In genomic region chr3:129220086-129220670, GRCm38 (mm10) we compare ENCODE assay signal across 13 mouse cellular contexts. TPM values are rescaled to one million over a fixed set of nuclear protein-coding genes. Genes with fewer than 3 reads are reported as not detected.
DNase-seq lines count a peak whose midpoint lies in the region; ATAC-seq and TF ChIP-seq lines count a peak whose summit lies in the region.
"Had no signal": no experiment of that assay in that cellular context is flagged by ENCODE, and none has a peak within 500 bp of the region (broad histone marks: within the 10 kb centered on the region; RNA-seq: fewer than 3 reads in every experiment).

No protein-coding gene starts in this region.

- no peak for DNase-seq in heart, postnatal 4 days
- peak; percentile 12 for DNase-seq in testis, postnatal 10 days (ENCODE audit: low spot score)
- no peak for DNase-seq in testis, postnatal 14 days (ENCODE audit: low spot score)
- peak; percentile 44 for DNase-seq in mesoderm, embryonic 11.5 days (ENCODE audit: low read depth, low spot score)
- no peak for DNase-seq in gastrocnemius, adult 8-10 months (ENCODE audit: low spot score in 2 of 2)
- DNase-seq in thymus, adult 2 months = no peak
- DNase-seq: adrenal gland, postnatal 25 days; cerebellum, adult 18-20 months had no signal

- peak overlapping the region; percentile 21; the same call in 1 of the 2 replicates for H3K4me2 ChIP-seq in heart, embryonic 16.5 days (ENCODE audit: low read depth, low read length)
- H3K4me2 ChIP-seq: hindbrain, embryonic 15.5 days had no signal

- H3K36me3 ChIP-seq in heart, embryonic 16.5 days (ENCODE audit: control insufficient read depth, insufficient read depth) = no peaks in the 10 kb centered on the region
- H3K36me3 ChIP-seq in thymus, adult 2 months (ENCODE audit: control insufficient read depth, insufficient read depth, low read length) = no peaks in the 10 kb centered on the region
- H3K36me3 ChIP-seq: embryonic facial prominence, embryonic 13.5 days; hindbrain, embryonic 15.5 days had no signal

- H3K9me3 ChIP-seq in heart, embryonic 16.5 days (replicated peaks; ENCODE audit: control insufficient read depth, low read length) = no peaks in the 10 kb centered on the region
- H3K9me3 ChIP-seq: embryonic facial prominence, embryonic 13.5 days; hindbrain, embryonic 15.5 days had no signal

- H3K4me3 ChIP-seq in heart, embryonic 16.5 days (ENCODE audit: low read length) = no peak overlapping the region
- no peak overlapping the region for H3K4me3 ChIP-seq in thymus, adult 2 months (ENCODE audit: control insufficient read depth, insufficient read depth, low read length)
- H3K4me3 ChIP-seq: hindbrain, embryonic 15.5 days had no signal

- no peak overlapping the region; the same call in 1 of the 2 replicates for H3K9ac ChIP-seq in heart, embryonic 16.5 days (ENCODE audit: low read length)
- H3K9ac ChIP-seq: hindbrain, embryonic 15.5 days had no signal

- no peak for ATAC-seq in heart, embryonic 16.5 days (replicated peaks; ENCODE audit: extremely low read depth, insufficient read depth, low FRiP score)

- H3K4me1 ChIP-seq in heart, embryonic 16.5 days (ENCODE audit: control insufficient read depth, insufficient read depth, low read length) = 0 out of 2 replicates have a peak, but pooled peaks cover 5% of the 10 kb centered on the region
- H3K4me1 ChIP-seq in thymus, adult 2 months (replicated peaks; ENCODE audit: control insufficient read depth, insufficient read depth, low read length) = no peaks in the 10 kb centered on the region; the same call in 1 of the 2 replicates
- H3K4me1 ChIP-seq: hindbrain, embryonic 15.5 days had no signal

- TF ChIP-seq CTCF in thymus, adult 2 months (IDR thresholded peaks at IDR 0.05; ENCODE audit: borderline replicate concordance, control insufficient read depth, extremely low read depth, insufficient read depth, low read length, poor library complexity) = no peak

- H3K27ac ChIP-seq in heart, embryonic 16.5 days (ENCODE audit: low read length) = no peak overlapping the region
- H3K27ac ChIP-seq in thymus, adult 2 months (ENCODE audit: control insufficient read depth, insufficient read depth, low read length) = no peak overlapping the region
- H3K27ac ChIP-seq: embryonic facial prominence, embryonic 13.5 days; hindbrain, embryonic 15.5 days had no signal

- TF ChIP-seq POLR2A in thymus, adult 2 months (IDR thresholded peaks at IDR 0.05; ENCODE audit: control insufficient read depth, extremely low read depth, insufficient read depth, low read length, poor library complexity) = no peak

- H3K27me3 ChIP-seq in heart, embryonic 16.5 days (ENCODE audit: control insufficient read depth, insufficient read depth, low read length) = peaks cover 55% of the 10 kb centered on the region
- peaks cover 40% of the 10 kb centered on the region for H3K27me3 ChIP-seq in thymus, adult 2 months (ENCODE audit: control insufficient read depth, insufficient read depth, low read length)

- 18% methylated on average over 7 of the region's 7 CpGs for WGBS in heart, embryonic 16.5 days
- 20% methylated on average over 7 of the region's 7 CpGs for WGBS in thymus, adult 2 months

RNA-seq across cellular contexts. Expression of gene Pitx2, which starts 20.5 kb away (rescaled TPM):
- polyA plus RNA-seq in heart, embryonic 16.5 days (2015; fragmentation: Nextera tagmentation; extraction: Ambion mirVana) = 16.3 and 26.9 TPM in 2 replicates
- total RNA-seq in heart, postnatal 4 days (2021) = 10 to 100 TPM in 1 of 2 experiments, 1 to 10 TPM in 1; 9.4 to 12.8 TPM
- total RNA-seq in gastrocnemius, adult 8-10 months (2022) = 1 to 10 TPM; 4.0 to 6.1 (median 5.5) TPM
- 0.19 and 0.26 TPM in 2 replicates for polyA plus RNA-seq in thymus, adult 2 months (2012; rRNA removed)
- total RNA-seq: layer of hippocampus, adult 8-10 months; neutrophil, adult 5-6 weeks had no signal

Comparison
In these comparisons a context has a peak if more than half of its experiments do, and no peak if none do; other contexts are left out.
1. DNase-seq: peak in testis, postnatal 10 days (single experiment) and mesoderm, embryonic 11.5 days (single experiment); none in heart, postnatal 4 days (single experiment), testis, postnatal 14 days (single experiment), gastrocnemius, adult 8-10 months (0 of 2) and thymus, adult 2 months (single experiment).